ENCODE assay signal across 16 mouse cellular contexts in genomic region chr1:148797110-148797509, GRCm38 (mm10).
"Had no signal": no experiment of that assay in that cellular context is flagged by ENCODE, and none has a peak within 500 bp of the region (broad histone marks: within the 10 kb centered on the region; RNA-seq: fewer than 3 reads in every experiment).

No protein-coding gene starts in this region.

- H3K4me1 ChIP-seq: liver, embryonic 13.5 days; neural tube, embryonic 13.5 days; stomach, embryonic 15.5 days had no signal

- DNase-seq: kidney, adult 18-20 months; kidney, adult 9 months; kidney, postnatal 14 days; kidney, postnatal 4 days; liver, embryonic 13.5 days; lung, adult 2 months; lung, postnatal 14 days; lung, postnatal 4 days; right cerebral cortex, adult 18-20 months; right cerebral cortex, postnatal 14 days; right cerebral cortex, postnatal 4 days; thymus, postnatal 25 days had no signal

- H3K4me3 ChIP-seq: liver, embryonic 13.5 days; myocyte; neural tube, embryonic 13.5 days; stomach, embryonic 15.5 days had no signal

- H3K36me3 ChIP-seq: liver, embryonic 13.5 days; neural tube, embryonic 13.5 days; stomach, embryonic 15.5 days had no signal

- H3K27me3 ChIP-seq: liver, embryonic 13.5 days; neural tube, embryonic 13.5 days; stomach, embryonic 15.5 days had no signal

- ATAC-seq: intestine, embryonic 16.5 days had no signal

- H3K4me2 ChIP-seq: liver, embryonic 13.5 days; neural tube, embryonic 13.5 days; stomach, embryonic 15.5 days had no signal

- H3K9ac ChIP-seq: liver, embryonic 13.5 days; neural tube, embryonic 13.5 days; stomach, embryonic 15.5 days had no signal

- H3K9me3 ChIP-seq: liver, embryonic 13.5 days; neural tube, embryonic 13.5 days; stomach, embryonic 15.5 days had no signal

- H3K27ac ChIP-seq: liver, embryonic 13.5 days; neural tube, embryonic 13.5 days; stomach, embryonic 15.5 days had no signal
